Mouse (Mus musculus): ENCODE measurements around the gene Rnf41.

The Rnf41 gene

DNA sequence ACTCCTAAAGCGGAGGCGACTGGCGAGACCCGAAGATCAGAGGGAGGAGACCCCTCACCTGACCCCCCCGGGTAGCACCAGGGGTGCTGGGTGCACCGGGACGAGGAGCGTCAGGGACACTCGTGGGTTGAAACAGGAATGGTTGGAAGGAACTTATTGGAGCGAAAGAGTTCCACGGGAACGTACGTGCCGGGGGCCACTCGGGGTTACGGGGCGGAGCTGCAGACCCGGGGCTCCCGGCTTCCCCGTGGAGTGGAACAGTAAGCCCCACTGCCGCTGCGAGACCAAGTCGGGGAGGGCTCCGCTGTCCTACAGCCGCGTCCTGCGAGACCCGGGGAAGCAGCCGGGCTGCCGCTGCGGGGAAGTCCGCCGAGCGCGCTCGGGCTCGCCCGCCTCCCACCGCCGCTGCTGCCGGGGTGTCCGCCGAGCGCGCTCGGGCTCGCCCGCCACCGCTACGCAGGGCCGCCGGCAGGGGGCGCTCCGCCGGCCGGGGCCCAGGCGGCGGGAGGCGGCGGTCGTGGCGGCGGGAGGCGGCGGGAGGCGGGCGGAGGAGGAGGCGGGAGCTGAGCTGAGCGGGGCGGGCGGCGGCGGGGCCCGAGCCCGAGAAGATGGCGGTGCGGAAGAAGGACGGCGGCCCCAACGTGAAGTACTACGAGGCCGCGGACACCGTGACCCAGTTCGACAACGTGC, 47.4 kb downstream of the Rnf41 start, which contains the start of gene Smarcc2:
Gene Smarcc2, plus strand, starts transcription at position 530 of the 690 bp plus-strand sequence.
- in situ Hi-C loops (cut with MboI; ENCODE audit: unreplicated experiment in 2 of 2): loop anchor here (5.0 to 25.0 kb wide), 3 partner anchors 92 to 347 kb away; partner anchors contain the start of genes Coq10a (in 1 of the 2) and Spryd4 (in 1 of the 2)

DNA sequence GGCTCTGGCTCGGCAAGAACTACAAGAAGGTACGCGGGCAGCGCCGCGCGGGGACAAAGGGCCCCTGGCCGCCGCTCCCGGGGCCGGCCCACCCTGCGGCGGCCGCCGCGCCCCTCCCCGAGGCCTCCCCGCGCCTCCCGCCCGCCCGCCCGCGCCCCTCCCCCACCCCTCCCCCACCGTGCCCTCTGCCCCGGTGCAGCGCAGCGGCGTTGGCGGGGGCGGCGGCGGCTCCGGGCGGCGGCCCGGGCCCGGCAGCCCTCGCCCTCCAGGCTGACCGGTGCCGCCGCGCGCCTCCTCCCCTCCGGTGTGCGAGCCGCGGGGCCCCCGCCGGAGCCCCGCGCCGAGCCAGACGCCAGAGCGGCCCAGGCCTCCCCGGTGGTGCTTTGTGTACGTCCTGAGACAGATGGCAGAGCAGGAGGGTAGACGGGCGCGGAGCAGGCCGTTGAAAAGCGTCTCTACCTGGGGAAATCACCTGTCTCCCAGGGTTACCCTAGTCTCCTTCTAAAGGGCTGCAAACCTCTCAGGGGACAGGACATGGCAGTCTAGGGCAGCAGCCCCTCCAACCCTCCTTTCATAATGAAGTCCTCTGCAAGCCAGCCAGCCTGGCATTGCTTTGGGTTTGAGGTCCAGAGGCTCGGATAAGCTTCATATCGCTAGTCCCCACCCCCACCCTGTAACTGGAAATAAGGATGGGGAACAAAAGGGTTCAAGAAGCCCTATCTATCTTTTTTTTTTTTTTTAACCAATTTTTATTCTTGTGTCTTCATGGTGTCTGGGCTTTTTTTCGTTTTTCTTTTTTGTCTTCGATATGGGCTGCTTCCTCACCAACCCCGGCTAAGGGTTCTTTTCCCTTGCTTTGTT, 48.2 kb downstream of the Rnf41 start:
- in situ Hi-C loops (cut with MboI; ENCODE audit: unreplicated experiment in 2 of 2): loop anchor here (5.0 to 25.0 kb wide), 6 partner anchors 68 to 435 kb away; partner anchors contain the start of genes Coq10a (in 1 of the 2), Esyt1 (in 1 of the 2), Gdf11 (in 1 of the 2) and Spryd4 (in 1 of the 2)

DNA sequence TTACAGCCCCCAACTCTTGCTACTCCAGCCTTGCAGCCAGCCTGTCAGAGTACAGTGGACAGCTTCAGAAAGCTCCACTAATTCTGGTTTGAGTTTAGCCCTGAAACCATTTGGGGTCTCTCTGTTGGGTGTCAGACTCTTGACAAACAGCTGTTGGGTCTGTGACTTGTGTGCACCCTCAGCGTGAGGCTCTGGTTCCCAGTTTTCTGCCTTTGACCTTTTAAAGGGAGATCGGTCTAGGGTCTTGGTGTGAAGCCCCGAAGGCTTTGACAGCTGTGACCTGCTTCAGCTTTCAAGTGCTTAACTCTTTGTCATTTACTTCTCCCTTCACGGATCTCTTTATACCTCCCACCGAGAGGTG, 48.8 kb downstream of the Rnf41 start:
- in situ Hi-C loops (cut with MboI; ENCODE audit: unreplicated experiment in 2 of 2): loop anchor here (5.0 to 25.0 kb wide), 4 partner anchors 67 to 435 kb away; partner anchors contain the start of genes Esyt1 (in 1 of the 2) and Gdf11 (in 1 of the 2)

DNA sequence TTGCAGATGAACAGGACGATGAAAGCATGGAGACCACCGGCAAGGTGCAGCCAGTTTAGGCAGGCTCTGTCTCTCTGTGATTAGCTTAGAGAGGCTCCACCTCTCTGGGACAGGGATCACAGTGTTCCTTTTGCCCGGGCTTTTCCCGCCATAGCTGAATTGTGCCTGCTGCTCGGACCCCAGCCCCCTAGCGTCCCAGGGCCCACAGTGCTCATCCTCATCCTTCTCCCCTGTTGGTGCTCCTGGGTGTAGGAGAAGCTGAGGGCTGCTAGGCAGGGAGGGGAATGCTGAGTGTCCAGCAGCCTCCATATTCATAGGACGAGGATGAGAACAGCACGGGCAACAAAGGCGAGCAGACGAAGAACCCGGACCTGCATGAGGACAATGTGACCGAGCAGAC, 62.9 kb downstream of the Rnf41 start:
- in situ Hi-C loops (cut with MboI; ENCODE audit: unreplicated experiment in 2 of 2): loop anchor here in 1 of 2 experiments (25.0 kb wide), 1 partner anchor 362 kb away; no protein-coding TSS in a partner anchor

DNA sequence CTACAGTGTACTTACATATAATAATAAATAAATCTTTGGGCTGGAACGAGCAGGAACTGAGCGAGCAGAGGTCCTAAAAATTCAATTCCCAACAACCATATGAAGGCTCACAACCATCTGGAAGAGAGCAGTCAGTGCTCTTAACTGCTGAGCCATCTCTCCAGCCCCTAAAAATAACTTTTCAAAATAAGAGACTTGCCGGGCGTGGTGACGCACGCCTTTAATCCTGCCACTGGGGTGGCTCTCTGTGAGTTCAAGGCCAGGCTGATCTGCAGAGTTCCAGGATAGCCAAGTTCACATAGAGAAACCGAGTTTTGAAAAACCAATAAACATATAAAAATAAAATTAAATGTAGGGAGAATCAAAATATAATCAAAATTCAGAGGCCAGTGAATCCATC, 74.9 kb downstream of the Rnf41 start:
- in situ Hi-C loops (cut with MboI; ENCODE audit: unreplicated experiment in 2 of 2): no loop called here

DNA sequence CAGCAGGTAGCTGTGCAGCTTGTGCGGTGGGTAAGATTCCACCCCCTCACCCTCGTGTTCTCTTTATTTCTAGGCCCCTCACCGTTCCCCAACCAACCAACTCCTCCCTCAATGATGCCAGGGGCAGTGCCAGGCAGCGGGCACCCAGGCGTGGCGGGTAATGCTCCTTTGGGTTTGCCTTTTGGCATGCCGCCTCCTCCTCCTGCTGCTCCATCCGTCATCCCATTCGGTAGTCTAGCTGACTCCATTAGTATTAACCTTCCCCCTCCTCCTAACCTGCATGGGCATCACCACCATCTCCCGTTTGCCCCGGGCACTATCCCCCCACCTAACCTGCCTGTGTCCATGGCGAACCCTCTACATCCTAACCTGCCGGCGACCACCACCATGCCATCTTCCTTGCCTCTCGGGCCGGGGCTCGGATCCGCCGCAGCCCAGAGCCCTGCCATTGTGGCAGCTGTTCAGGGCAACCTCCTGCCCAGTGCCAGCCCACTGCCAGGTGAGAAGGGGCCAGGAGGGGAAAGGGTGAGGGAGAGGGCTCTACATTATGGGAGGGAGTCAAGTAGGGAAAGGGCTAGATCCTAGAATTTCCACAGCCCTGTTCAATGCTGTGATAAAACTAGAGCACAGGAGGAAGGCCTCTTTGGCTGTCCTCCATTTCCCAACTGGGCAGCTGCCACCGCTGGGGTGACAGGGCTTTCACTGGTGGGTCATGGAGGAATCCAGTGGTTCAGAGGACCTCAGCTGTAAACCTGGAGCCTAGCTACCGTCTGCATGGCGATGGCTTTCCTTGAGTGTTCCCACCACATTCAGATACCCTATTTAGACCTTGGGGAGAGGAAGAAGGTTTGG, 76.6 kb downstream of the Rnf41 start:
- in situ Hi-C loops (cut with MboI; ENCODE audit: unreplicated experiment in 2 of 2): no loop called here

DNA sequence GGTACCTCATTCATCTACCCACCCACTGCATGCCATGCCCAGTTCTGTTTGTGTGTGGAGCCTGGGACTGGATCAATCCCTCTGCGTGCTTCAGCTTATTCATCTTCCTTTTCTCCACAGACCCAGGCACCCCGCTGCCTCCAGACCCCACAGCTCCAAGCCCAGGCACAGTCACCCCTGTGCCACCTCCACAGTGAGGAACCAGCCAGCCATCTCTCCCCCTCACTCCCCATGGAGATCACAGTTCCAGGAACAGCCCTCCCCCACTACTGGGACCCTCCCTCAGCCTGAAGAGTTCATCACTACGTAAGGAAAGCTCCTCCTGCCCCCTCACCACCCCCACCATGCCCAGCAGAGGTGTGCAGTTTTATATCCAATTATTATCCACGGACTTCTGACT, 77.3 kb downstream of the Rnf41 start:
- in situ Hi-C loops (cut with MboI; ENCODE audit: unreplicated experiment in 2 of 2): no loop called here

DNA sequence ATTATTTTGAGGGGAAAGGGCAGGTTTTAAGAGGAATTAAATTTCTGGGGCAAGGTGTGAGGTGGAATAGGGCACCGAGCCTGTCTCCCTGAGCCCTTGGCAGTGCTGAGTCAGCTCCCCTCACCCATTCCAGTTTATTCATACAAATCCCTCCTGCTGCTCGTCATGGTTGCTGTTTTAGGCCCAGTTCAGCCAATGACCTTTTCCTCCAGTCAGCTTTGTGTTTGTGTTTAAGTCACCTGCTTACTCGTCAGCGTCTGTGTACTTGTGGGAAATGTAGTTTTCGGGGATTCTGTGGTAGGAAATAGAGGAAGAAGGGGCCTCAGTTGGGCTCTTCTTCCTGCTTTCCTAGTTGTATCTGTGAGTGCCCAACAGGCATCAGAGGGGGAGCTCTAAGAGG, 77.9 kb downstream of the Rnf41 start:
- in situ Hi-C loops (cut with MboI; ENCODE audit: unreplicated experiment in 2 of 2): no loop called here

DNA sequence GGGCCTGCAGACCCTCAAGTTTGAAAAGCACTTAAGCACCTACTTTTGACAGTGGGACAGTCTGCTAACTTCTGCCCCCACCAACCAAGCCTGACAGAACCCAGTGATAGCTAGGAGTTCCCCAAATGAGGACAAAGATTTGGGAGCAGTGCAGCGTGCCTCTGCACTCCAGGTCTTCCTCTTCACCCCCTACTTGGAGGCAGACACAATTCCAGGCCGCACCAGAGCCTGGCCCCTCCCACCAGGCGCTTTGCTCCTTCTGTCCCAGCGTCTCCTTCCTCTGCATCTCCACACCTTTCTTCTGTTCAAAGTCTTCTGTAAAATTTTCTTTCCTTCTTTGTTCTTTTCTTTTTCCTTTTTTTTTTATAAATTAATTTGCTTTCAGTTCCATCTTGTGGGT, 78.3 kb downstream of the Rnf41 start:
- in situ Hi-C loops (cut with MboI; ENCODE audit: unreplicated experiment in 2 of 2): loop anchor here (5.0 kb wide), 2 partner anchors 38 to 48 kb away; partner anchors contain the start of gene Esyt1 (in 1 of the 2)

DNA sequence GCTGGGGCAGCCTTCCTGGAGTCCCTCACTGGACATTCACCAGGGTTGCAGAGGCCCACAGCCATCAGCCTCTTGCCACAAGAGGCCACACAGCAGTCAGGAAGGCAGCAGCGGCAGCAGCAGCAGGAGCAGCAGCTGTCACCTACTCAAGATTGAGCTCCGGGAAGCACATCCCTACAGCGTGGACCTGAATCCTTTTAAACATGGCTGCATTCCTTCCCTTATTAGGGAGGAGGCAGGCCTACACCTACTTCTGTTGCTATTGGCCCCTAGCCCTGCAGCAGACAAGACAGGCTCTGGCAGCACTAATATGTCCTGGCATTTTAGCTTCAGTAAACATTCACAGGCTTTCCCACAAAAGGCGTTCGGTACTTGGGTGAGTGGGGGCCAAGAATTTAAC, 78.8 kb downstream of the Rnf41 start:
- in situ Hi-C loops (cut with MboI; ENCODE audit: unreplicated experiment in 2 of 2): loop anchor here (5.0 kb wide), 2 partner anchors 37 to 47 kb away; partner anchors contain the start of gene Esyt1 (in 1 of the 2)

DNA sequence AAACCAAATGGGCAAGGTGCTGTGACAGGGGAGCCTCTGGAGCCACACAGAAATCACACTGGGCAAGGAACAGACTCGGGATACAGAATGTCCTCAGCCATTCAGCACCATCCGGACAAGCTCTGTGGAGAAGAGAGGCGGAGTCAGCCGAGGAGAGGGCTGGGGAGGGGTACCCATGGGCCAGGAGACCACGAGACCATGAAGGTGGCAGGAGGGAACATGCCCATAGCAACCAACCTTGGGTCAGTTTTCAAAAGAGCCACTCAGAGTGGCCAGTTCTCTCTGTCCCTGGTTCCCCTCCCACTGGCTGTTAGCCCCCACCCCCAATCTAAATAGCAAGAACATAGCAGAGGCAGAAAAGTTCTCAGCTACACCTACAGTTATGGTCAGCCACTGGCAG, 79.5 kb downstream of the Rnf41 start:
- in situ Hi-C loops (cut with MboI; ENCODE audit: unreplicated experiment in 2 of 2): loop anchor here (5.0 kb wide), 2 partner anchors 36 to 46 kb away; partner anchors contain the start of gene Esyt1 (in 1 of the 2)

Data from v-Abl transformed pro-B cells (cell line).